Mouse (Mus musculus): ENCODE data around the gene Rnf25. TPM values are rescaled to one million over a fixed set of nuclear protein-coding genes. Genes with fewer than 3 reads are reported as not detected.

Gene Rnf25
- total RNA-seq, 2 experiments from 2014 or later: 57.5 to 66.2 TPM

Small RNAs within 50 kb of the gene (microRNA-seq; reads per million reads assigned to microRNA genes)
- 0 reads per million in 2 experiments for gene Gm25035

Other genes starting within 250 kb of the Rnf25 start
- gene Catip, start 239.3 kb downstream of the Rnf25 start, total RNA-seq (2021): 1 to 10 TPM; 1.0 to 1.2 TPM
- gene Slc11a1, start 226.2 kb downstream of the Rnf25 start, total RNA-seq (2021): 1 to 10 TPM; 3.2 to 4.5 TPM
- 10 to 100 TPM; 28.9 to 29.1 TPM for gene Ctdsp1, start 209.9 kb downstream of the Rnf25 start, total RNA-seq (2021)
- under 1 TPM; 0.32 to 0.36 TPM for gene Vil1, start 192.0 kb downstream of the Rnf25 start, total RNA-seq (2021)
- 10 to 100 TPM; 24.6 to 27.0 TPM for gene Cnot9, start 95.3 kb downstream of the Rnf25 start, total RNA-seq (2021)
- gene Plcd4, start 58.5 kb downstream of the Rnf25 start, total RNA-seq (2021): 10 to 100 TPM; 19.5 to 22.5 TPM
- 10 to 100 TPM; 22.7 to 27.4 TPM for gene Usp37, start 57.1 kb downstream of the Rnf25 start, total RNA-seq (2021)
- gene Zfp142, start 13.2 kb downstream of the Rnf25 start, total RNA-seq (2021): 10 to 100 TPM; 30.9 to 32.4 TPM
- 10 to 100 TPM; 23.7 to 24.3 TPM for gene Bcs1l, start 13.1 kb downstream of the Rnf25 start, total RNA-seq (2021)
- 1 to 10 TPM; 3.4 to 5.6 TPM for gene Stk36, start within 50 bp of the Rnf25 start, total RNA-seq (2021)
- gene Ttll4, start 60.3 kb upstream of the Rnf25 start, total RNA-seq (2021): 10 to 100 TPM; 23.0 to 25.0 TPM
- gene Cyp27a1, start 112.2 kb upstream of the Rnf25 start, total RNA-seq (2021): 1 to 10 TPM; 4.8 to 5.2 TPM
- under 1 TPM; 0.28 to 0.30 TPM for gene Prkag3, start 147.8 kb upstream of the Rnf25 start, total RNA-seq (2021)
- under 1 TPM; 0.35 to 0.46 TPM for gene Wnt6, start 170.5 kb upstream of the Rnf25 start, total RNA-seq (2021)
- gene Wnt10a, start 190.1 kb upstream of the Rnf25 start, total RNA-seq (2021): 1 to 10 TPM; 3.4 to 3.7 TPM